Mouse (Mus musculus) heart, postnatal 14 days (tissue): ENCODE data around the gene Snd1. TPM values are rescaled to one million over a fixed set of nuclear protein-coding genes. Genes with fewer than 3 reads are reported as not detected.

Experiments
- DNase-seq, 2 experiments: peaks; one replicate each; pipeline ENCODE4 v3.0.0; 2021 to 2022
- intact Hi-C: fragments of 180-260 bp; cut with DNase I; formaldehyde crosslinking; loops from one replicate; pipeline ENCODE4 v1.15.1; 2025
- total RNA-seq, 2 experiments: library from RNA; stranded (reverse); gene quantifications; 2 replicates each; pipeline ENCODE4 v1.2.3; 2021

The Snd1 gene
- total RNA-seq, 2 experiments from 2014 or later, result 78.9 to 82.1 TPM

GRCm38 (mm10) chr6:28622522-28622921 is 147.6 kb downstream of the Snd1 start:
- intact Hi-C loops, result no loop called here
- DNase-seq, result peak; percentile 33 to 62

- intact Hi-C loops, result loop anchor here (1.0 kb wide), 1 partner anchor 11 kb away; no protein-coding TSS in a partner anchor
- DNase-seq, result no peak
These were observed 148.0 kb downstream of the Snd1 start for GRCm38 (mm10) chr6:28622963-28623362.

GRCm38 (mm10) chr6:28628408-28628807 is 153.5 kb downstream of the Snd1 start:
- no peak for DNase-seq
- intact Hi-C loops, result no loop called here

GRCm38 (mm10) chr6:28629866-28630265 is 154.9 kb downstream of the Snd1 start:
- intact Hi-C loops, result no loop called here
- no peak for DNase-seq

GRCm38 (mm10) chr6:28630926-28631325 is 156.0 kb downstream of the Snd1 start:
- intact Hi-C loops, result no loop called here
- no peak for DNase-seq

GRCm38 (mm10) chr6:28633120-28633519 is 158.2 kb downstream of the Snd1 start:
- no peak for DNase-seq
- intact Hi-C loops, result no loop called here

- no peak for DNase-seq
- intact Hi-C loops, result loop anchor here (1.0 kb wide), 1 partner anchor 10 kb away; no protein-coding TSS in a partner anchor
These were observed 158.7 kb downstream of the Snd1 start for GRCm38 (mm10) chr6:28633656-28634055.

GRCm38 (mm10) chr6:28635092-28635491 is 160.2 kb downstream of the Snd1 start:
- no peak for DNase-seq
- intact Hi-C loops, result no loop called here

GRCm38 (mm10) chr6:28635531-28636348 is 160.8 kb downstream of the Snd1 start:
- no peak for DNase-seq
- intact Hi-C loops, result no loop called here

GRCm38 (mm10) chr6:28640088-28640487 is 165.1 kb downstream of the Snd1 start:
- intact Hi-C loops, result no loop called here
- no peak for DNase-seq

GRCm38 (mm10) chr6:28642909-28643308 is 168.0 kb downstream of the Snd1 start:
- no peak for DNase-seq
- intact Hi-C loops, result no loop called here

- intact Hi-C loops, result no loop called here
- DNase-seq, result no peak
These were observed 170.3 kb downstream of the Snd1 start for GRCm38 (mm10) chr6:28645231-28645630.

- intact Hi-C loops, result no loop called here
These were observed 181.6 kb downstream of the Snd1 start for GRCm38 (mm10) chr6:28656511-28656910.

GRCm38 (mm10) chr6:28663004-28663403 is 188.1 kb downstream of the Snd1 start:
- DNase-seq, result no peak
- intact Hi-C loops, result no loop called here

More at GRCm38 (mm10) chr6:28656511-28656910, 181.6 kb downstream of the Snd1 start:
- DNase-seq, result no peak

- DNase-seq, result no peak
- intact Hi-C loops, result no loop called here
These were observed 188.7 kb downstream of the Snd1 start for GRCm38 (mm10) chr6:28663670-28664069.

- DNase-seq, result no peak
- intact Hi-C loops, result no loop called here
These were observed 189.8 kb downstream of the Snd1 start for GRCm38 (mm10) chr6:28664716-28665115.

GRCm38 (mm10) chr6:28667586-28667985 is 192.6 kb downstream of the Snd1 start:
- intact Hi-C loops, result no loop called here
- DNase-seq, result no peak

GRCm38 (mm10) chr6:28669251-28669650 is 194.3 kb downstream of the Snd1 start:
- intact Hi-C loops, result no loop called here
- DNase-seq, result no peak

GRCm38 (mm10) chr6:28672388-28672787 is 197.4 kb downstream of the Snd1 start:
- DNase-seq, result no peak
- intact Hi-C loops, result no loop called here

- DNase-seq, result no peak
- intact Hi-C loops, result no loop called here
These were observed 199.7 kb downstream of the Snd1 start for GRCm38 (mm10) chr6:28674686-28675085.

GRCm38 (mm10) chr6:28678896-28679295 is 204.0 kb downstream of the Snd1 start:
- DNase-seq, result no peak
- intact Hi-C loops, result no loop called here

- intact Hi-C loops, result no loop called here
- peak; percentile 23 to 42 for DNase-seq
These were observed 205.6 kb downstream of the Snd1 start for GRCm38 (mm10) chr6:28680537-28680936.
